Mouse (Mus musculus): ENCODE results near the gene Etv6. TPM values are rescaled to one million over a fixed set of nuclear protein-coding genes. Genes with fewer than 3 reads are reported as not detected.

Etv6 gene
- polyA plus RNA-seq, 2 experiments from 2014 or later = 9.0 to 10.0 TPM

DNA sequence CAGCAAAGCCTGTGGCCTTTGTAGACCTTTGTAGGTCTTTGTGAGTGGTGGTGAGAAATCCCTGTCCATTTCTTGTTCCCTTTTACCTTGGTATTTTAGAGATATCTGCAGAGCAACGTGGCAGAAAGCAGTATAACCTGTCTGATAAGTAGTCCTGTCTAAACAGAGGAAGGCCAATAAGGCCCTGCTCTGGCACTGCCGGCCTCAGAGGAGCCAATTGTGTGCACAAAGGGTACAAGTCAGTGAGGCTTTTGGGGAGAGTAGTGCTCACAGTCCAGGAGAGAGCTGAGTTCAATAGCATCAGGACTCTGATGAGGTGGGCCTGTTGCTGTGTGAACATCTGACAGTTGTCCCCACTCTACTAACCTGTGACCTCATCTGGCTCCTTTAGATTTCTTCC lies 77.7 kb downstream of the Etv6 start:
- ATAC-seq = no peak

GRCm38 (mm10) chr6:134115219-134115968 lies 79.9 kb downstream of the Etv6 start:
- ATAC-seq = peak; percentile 36

DNA sequence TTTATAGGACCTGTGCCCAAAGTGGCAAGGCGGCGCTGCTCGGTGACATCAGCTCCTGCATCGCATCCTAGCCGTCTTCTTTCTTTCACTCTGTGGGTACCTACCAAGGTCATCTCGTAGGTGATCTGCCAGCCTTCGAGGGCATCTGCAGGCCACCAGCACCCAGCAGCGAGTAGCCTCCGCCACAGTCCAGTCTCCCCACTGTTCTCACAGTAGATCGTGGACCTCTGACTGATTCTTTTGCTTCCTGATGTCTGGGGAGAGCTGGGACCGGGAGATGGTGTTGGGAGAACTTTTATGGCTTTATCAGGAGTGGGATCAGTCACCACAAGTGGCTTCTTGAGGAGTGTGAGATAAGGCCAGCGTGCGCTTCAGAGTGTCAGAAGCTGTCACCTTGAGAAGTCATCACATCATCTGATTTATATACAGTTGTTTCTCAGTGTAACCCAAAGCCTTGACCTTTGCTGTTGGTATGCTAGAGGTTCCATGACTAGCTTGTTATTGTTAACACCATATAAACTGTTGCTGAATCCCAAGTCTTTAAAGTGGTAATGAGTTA lies 82.0 kb downstream of the Etv6 start:
- no peak for ATAC-seq

DNA sequence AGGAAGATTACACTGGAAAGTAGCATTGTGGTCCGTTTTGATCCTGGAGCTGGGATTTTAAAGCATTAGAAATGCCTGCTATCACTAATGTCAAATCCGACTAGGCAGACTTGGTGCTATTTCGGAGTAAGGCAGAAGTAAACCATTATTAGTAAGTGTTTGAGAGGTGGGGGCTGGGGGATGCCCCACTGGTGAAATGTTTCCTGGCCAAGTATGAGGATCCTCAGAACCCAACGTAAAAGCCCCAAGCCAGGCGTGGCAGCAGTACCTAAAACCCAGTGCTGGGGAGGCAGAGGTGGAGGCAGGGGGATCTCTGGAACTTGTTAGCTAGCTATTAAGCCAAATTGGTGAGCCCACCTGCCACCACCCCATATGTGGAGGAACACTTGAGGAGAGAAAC lies 83.0 kb downstream of the Etv6 start:
- no peak for ATAC-seq

DNA sequence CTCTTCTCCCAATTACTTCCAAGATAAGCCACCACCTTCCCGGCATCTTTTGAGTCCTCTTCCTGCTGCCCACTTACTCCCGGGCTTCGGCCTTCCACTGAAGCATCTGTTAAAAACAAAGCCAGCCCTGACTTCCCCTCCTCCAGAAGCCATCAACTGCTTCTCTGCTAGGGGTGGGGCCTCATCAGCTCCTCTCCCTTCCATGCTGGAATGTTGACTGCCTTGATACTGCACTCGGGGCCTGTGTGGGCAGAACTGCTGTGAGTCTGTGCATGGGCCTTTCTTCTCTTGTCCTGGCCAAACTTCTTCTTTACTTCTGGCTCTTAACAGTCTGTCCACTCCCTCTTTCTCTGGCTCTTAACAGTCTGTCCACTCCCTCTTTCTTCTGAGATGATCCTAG lies 83.6 kb downstream of the Etv6 start:
- ATAC-seq = no peak

GRCm38 (mm10) chr6:134120227-134120626 lies 84.7 kb downstream of the Etv6 start:
- ATAC-seq = no peak

- peak; percentile 41 for ATAC-seq
Observed at GRCm38 (mm10) chr6:134120712-134121111, 85.2 kb downstream of the Etv6 start.

- ATAC-seq = peak; percentile 20
Observed at GRCm38 (mm10) chr6:134122945-134123344, 87.4 kb downstream of the Etv6 start.

- no peak for ATAC-seq
Observed at GRCm38 (mm10) chr6:134123474-134123873, 88.0 kb downstream of the Etv6 start.

GRCm38 (mm10) chr6:134124256-134124655 lies 88.8 kb downstream of the Etv6 start:
- ATAC-seq = no peak

DNA sequence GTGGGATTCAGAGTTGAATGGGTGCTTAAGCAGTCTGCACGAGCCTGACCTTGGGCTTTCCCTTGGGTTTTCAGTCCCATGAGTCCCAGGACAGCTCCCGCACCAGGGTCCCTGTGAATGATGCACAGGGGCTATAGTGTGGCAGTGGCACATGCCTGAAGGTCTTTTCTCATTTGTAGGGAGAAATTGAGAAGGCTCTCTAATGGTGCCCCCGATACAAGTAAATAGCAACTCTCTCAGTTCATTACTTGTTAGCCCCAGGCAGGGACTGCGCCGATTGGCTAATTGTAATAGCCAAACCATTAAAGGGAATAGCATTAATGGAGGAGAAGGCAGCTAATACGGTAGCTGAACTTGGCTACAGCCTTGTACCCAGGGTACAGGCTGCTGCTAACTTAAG lies 92.5 kb downstream of the Etv6 start:
- no peak for ATAC-seq

DNA sequence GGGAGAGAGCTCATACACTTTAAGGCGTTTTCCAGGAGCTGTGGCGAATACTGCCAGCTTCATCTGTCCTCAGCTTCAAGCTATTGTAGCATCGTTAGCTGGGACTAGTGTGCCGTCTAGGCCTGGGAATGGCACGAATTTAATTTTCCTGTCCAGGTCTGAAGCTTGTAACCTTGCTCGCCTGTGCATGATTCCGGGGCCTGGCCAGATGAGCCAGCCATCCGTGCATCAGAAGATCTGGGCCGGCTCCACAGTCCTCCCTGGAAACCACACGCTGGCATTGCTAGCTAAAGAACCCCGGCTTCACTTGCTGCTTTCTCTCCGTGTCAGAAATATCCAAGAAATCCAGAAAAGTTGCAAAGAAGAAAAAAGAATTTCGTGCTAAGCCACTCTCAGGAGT lies 93.1 kb downstream of the Etv6 start:
- no peak for ATAC-seq

DNA sequence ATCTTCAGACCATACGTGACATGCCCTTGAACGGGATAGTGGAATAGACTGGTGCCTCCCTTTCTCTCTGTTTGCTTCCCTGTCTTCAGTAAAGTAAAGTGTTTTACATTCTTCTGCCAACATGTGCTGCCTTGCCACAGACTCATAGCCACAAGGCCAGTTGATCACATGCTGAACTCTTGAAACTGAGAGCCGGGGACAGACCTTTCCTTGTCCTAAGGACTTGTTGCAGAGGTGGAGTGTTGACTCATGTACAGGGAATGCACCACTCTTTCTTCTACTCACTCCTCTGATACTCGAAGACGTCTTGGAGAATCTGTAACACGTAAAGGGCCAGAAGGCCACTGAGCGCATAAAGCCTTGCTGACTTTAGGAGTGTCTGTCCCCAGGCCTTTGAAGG lies 94.3 kb downstream of the Etv6 start:
- no peak for ATAC-seq

GRCm38 (mm10) chr6:134130816-134131215 lies 95.3 kb downstream of the Etv6 start:
- no peak for ATAC-seq

- no peak for ATAC-seq
Observed at GRCm38 (mm10) chr6:134131601-134132000, 96.1 kb downstream of the Etv6 start.

GRCm38 (mm10) chr6:134133756-134134155 lies 98.3 kb downstream of the Etv6 start:
- no peak for ATAC-seq

DNA sequence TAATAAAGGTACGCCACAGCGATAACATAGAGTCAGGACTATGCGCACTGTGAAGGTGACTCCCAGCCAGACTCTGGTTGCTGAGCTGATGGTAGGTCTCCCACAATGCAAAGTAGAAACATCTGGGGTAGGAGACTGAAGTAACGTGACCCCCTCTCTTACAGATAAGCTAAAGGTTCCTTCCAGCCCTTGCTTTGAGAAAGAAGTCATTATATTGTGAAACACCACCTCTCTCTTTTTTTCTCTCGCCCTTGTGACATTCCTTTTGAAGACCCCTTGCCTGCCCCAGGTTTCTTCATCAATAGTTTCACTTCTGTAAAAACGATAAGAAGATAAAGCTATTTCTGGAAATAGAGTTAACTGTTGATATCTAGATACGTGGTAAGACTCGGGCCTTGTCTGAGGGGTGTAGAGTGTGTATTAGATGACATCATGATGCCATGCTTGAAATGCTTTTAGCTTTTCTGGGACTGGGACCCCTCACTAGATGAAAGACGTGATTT lies 99.4 kb downstream of the Etv6 start:
- ATAC-seq = no peak

DNA sequence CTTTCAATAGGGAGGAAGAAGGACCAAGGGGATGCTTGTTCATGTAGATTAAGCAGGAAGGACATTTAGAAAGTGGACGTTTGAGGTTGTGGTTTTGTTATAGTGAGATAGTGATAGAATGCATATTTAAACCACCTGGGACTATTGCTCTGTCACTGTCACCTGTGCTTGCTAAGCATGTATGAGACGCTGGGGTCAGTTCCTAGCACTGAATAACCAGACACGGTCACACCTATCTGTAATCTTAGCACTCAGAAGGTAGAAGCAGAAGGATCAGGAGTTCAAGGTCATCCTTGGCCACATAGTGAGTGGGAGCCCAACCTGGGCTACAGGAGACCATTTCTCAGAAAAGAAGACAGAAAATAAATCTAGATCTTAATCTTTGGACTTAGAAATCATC lies 100.8 kb downstream of the Etv6 start:
- ATAC-seq = no peak

- ATAC-seq = no peak
Observed at GRCm38 (mm10) chr6:134139359-134139758, 103.9 kb downstream of the Etv6 start.

- no peak for ATAC-seq
Observed at GRCm38 (mm10) chr6:134140718-134141615, 105.5 kb downstream of the Etv6 start.

GRCm38 (mm10) chr6:134141616-134142165 lies 106.2 kb downstream of the Etv6 start:
- ATAC-seq = no peak

GRCm38 (mm10) chr6:134142700-134143099 lies 107.2 kb downstream of the Etv6 start:
- no peak for ATAC-seq

DNA sequence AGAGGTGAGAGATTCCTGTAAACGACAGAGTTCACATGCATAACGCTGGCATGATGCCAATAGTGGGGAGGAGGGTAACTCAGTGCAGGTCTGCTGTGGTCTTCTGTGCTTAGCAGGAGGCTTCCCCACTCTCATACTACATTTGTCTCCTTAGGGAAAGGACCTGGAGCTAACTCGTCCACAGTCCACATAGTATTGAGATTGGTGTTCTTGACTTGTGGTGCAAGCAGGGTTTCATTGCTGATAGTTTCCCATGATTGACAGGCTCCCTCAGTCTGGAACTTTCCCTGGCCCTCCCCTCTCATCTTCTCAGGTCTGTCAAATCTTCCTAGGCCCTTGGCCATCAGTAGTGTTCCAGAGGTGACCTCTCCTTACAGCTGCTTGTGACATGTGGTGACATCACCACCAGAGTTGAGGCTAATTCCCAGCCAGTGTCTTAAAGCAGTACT lies 108.2 kb downstream of the Etv6 start:
- ATAC-seq = no peak
